Mouse (Mus musculus) kidney, adult 18-20 months (tissue): ENCODE measurements around the gene Tns1.

ENCODE experiments used
- DNase-seq: peaks from one replicate; pipeline ENCODE4 v3.0.0; 2021

The Tns1 gene

GRCm38 (mm10) chr1:73986268-73987045, 137.8 kb downstream of the Tns1 start:
- DNase-seq: no peak

DNA sequence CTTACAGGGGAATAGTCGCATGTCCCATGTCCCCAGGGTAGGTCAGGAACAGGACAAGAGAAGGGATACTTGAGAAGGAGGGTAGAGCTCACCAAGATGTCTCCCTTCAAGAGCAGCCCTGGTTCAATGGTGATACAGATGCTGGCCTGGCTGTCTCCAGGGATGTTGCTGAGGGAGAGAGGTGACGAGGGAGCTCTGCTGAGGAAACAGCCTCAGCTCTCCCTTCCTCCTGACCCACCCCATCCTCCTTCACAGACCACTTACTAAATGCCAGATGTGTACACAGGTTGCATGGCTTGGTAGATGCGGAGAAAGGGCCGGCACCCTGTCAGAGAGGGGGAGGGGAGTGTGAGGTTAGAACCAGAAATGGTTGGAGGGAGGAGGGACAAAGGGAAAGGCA, 138.6 kb downstream of the Tns1 start:
- DNase-seq: no peak

GRCm38 (mm10) chr1:73979214-73979613, 145.0 kb downstream of the Tns1 start:
- no peak for DNase-seq

DNA sequence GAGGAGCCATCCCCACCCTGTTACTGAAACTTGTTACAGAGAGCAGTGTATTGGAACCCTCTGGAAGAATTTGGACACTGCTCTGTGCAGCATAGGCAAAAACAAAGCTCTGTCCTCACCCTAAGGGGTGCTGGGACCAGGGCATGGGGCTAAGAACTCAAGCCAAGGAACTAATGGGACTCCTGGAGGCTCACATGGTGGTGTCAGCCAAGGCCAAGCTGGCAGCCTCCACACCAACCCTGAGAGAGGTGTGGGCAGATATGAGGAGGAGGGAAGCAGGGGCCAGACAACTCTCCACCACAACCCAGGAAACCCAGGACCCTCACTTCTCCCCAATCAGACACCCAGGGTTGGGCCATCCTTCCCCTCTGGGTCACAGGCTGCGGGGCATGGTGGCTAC, 145.7 kb downstream of the Tns1 start:
- DNase-seq: no peak

- DNase-seq: no peak
Measured at GRCm38 (mm10) chr1:73973992-73974391, 150.3 kb downstream of the Tns1 start.

- no peak for DNase-seq
Measured at GRCm38 (mm10) chr1:73972726-73973125, 151.5 kb downstream of the Tns1 start.

DNA sequence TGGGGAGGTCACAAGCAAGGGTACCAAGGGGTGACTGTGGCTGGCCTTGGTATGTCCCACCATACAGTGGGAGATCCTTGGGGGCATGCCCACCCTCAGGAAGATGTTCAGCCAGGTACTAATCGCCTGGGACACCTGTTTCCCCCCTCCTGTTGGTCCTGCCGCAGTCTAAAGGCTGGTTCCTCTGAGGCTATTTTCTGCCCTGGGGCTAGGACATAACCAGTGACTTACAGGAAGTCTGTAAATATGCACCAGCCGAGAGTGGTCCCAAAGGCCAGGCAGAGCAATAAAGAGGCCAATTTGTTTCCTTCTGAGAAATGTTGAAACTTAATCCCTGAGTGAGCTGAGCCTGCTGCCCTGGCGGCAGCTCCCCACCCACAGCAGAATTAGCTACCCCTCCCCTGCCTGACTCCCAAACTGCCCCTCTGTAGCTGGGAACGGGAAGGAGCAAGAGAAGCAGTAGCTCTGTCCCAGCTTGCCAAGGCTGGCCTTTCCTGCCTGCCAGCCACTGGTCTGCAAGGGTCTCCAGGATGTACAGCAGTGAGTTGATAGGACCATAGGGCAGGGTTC, 154.0 kb downstream of the Tns1 start:
- DNase-seq: no peak

- DNase-seq: peak; percentile 66
Measured at GRCm38 (mm10) chr1:73968712-73969511, 155.3 kb downstream of the Tns1 start.

- peak; percentile 67 for DNase-seq
Measured at GRCm38 (mm10) chr1:73966411-73967238, 157.6 kb downstream of the Tns1 start.

DNA sequence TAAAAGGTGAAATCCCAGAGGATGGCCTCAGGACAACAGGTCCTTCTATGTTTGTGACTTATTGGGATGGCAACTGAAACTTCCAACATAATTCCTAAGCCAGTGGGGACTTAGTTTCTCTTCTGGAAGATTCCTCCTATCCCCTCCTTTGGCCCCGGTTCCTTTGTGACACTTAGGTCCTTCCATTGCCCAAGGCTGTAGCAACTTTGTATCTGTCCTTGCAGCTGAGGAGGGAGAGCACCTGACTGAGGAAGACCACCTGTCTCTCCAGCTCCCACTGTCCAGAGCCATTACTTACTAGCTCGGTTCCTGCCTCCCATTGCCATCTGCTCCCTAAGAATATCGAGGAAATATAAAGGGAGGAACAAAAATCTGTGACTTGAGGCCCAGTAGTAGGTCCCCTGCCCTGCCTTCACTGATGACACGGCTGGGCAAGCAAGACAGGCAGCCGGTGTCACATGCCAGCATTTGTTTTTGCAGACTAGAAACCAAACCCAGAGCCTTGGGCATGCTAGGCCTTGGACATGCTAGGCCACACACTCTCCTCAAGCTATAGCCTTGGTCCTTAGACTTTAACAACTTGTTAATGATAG, 160.0 kb downstream of the Tns1 start:
- DNase-seq: no peak

DNA sequence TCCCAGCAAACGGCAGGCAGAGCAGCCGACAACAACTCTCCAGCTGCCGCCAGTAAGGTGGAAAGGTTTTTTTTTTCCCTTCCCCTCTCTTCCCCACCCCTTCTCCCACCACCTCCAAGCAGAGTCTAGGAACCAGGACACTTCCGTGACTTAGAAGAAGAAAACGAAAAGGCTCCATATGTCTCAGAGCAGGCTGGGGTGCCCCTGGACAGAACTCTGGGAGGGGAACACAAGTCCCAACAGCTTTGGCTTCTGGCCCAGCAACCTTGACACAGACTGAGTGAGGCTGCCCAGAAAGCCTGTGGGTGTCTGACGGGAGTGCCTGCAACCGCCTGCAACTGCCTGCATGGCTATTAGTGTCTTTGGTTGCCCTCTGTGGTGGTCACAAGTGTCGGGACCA, 160.6 kb downstream of the Tns1 start:
- peak; percentile 74 for DNase-seq

DNA sequence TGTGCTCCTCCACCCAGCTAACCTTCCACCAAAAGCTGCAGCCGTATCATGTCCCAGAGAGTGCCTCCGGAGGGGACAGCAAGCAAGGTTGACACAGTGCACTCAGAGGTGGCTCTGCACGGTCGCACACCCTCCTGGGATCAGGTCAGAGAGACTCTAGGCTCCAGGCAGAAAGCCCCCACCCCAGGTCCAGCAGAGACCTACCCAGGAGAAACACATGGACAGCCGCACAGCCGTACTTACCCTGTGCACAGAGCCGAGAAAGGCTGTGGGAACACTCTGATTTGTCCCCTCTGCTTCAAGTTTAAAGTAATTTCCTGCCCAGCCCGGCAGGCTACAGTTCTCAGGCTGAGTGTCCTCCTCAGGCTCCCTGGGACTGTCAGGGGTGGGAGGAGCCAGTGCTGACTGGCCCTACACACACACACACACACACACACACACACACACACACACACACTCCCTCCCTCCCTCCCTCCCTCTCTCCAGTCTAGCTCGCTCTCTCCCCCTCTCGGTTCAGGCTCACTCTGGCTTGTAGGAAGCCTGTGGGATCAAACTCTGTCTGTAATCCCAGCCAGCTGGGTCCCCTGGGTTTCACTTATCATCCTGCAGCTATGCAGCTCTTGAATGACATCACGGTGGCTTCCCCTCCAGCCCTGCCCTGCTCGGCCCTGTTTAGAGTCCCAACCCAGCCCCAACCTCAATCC, 161.4 kb downstream of the Tns1 start:
- DNase-seq: peak; percentile 79

GRCm38 (mm10) chr1:73962049-73962448, 162.2 kb downstream of the Tns1 start:
- DNase-seq: no peak

- no peak for DNase-seq
Measured at GRCm38 (mm10) chr1:73959758-73960157, 164.5 kb downstream of the Tns1 start.

DNA sequence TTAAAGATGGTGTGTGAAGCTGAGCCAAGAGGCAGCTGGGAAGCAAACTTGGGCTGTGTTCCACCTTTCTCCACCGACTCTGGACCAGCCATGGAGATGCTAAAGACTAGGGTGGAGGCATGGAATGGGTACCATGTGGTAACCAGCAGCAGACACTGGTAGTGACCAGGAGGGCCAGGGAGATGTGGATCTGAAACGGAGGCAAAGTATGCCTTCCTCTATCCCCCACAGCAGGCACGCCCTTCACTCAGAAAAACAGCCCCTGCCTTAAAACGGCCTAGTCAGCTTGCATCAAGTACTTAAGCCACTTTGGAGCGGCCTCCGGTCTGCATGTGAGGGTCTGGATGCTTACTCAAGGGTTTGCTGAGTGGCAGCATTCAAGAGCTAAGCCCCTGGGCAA, 164.9 kb downstream of the Tns1 start:
- no peak for DNase-seq

- no peak for DNase-seq
Measured at GRCm38 (mm10) chr1:73958210-73958983, 165.9 kb downstream of the Tns1 start.

- DNase-seq: no peak
Measured at GRCm38 (mm10) chr1:73957428-73957827, 166.8 kb downstream of the Tns1 start.

GRCm38 (mm10) chr1:73956320-73956719, 167.9 kb downstream of the Tns1 start:
- no peak for DNase-seq

DNA sequence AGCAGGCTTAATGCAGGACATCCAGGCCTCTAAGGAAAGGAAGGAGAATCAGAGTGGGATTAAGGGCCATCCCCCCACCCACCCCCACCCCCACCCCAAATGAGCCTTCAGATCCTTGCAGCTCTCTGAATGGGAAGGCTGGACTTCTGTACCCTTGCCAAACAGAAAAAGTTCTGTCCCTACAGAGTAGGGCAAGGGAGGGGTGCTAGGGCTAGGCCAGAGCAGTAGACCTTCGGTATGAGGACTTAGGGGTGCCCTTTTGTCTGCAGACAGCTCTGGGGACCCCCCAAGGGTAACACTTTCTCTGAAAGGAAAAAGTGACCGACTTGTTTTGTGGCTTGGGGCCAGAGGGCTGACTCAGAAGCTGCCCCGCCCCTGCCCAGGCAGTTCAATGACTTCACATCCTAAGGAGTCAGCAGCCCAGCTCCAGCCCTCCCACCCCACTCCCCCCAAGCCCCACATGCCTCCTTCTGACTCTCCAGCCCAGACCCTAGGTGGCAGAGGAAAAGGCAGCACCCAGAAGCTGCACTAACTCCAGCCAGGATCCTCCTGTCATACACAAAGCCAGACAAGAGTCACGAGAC, 168.9 kb downstream of the Tns1 start:
- DNase-seq: peak; percentile 69

DNA sequence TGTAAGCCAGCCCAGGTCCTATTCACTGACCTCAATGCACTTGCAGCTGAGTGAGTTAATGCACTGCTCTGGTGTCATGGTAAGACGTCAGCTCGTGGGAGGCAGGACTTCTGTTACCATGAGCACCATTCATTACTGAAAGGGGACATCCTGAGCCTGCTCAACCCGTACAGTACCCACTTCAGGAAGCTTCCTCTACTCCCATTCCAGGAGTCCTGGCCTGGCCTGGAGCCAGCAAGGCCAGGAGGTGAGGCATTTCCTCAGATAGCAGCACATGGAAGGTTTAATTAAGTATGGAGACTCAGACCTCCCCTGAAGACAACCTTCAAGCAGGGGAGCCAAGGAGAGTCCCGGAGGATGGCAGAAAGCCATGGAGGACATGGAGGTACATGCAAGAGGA, 169.6 kb downstream of the Tns1 start:
- peak; percentile 75 for DNase-seq

GRCm38 (mm10) chr1:73954015-73954408, 170.2 kb downstream of the Tns1 start:
- no peak for DNase-seq
